Mouse (Mus musculus): ENCODE results near the gene Wdr60. TPM values are rescaled to one million over a fixed set of nuclear protein-coding genes. Genes with fewer than 3 reads are reported as not detected.
"Not testable (repeated sequence)": the region's sequence is repeated elsewhere in the genome, so short reads cannot be mapped to it uniquely, and the experiment has no call there.

The Wdr60 gene
- polyA plus RNA-seq, 1 experiment from 2014 or later, result 17.3 TPM

- H3K4me2 ChIP-seq (replicated peaks; ENCODE audit: low read depth, low read length); H3K27ac ChIP-seq (ENCODE audit: low read depth, low read length); DNase-seq (ENCODE audit: low spot score); H3K36me3 ChIP-seq (ENCODE audit: control insufficient read depth, insufficient read depth, low read length); ATAC-seq (ENCODE audit: low FRiP score); H3K27me3 ChIP-seq (ENCODE audit: control insufficient read depth, insufficient read depth, low read length); H3K9me3 ChIP-seq (ENCODE audit: control insufficient read depth, low read length); H3K9ac ChIP-seq (ENCODE audit: low read depth, low read length); H3K4me1 ChIP-seq (replicated peaks; ENCODE audit: control insufficient read depth, insufficient read depth, low read length); H3K4me3 ChIP-seq (ENCODE audit: low read depth, low read length): not testable (repeated sequence)
- 86% methylated on average over 2 of the region's 2 CpGs for WGBS
Measured at GRCm38 (mm10) chr12:116275086-116275485, 12.3 kb upstream of the Wdr60 start, which contains the start of gene Gm11027. Gm11027 (plus strand) TSS chr12:116275386.

DNA sequence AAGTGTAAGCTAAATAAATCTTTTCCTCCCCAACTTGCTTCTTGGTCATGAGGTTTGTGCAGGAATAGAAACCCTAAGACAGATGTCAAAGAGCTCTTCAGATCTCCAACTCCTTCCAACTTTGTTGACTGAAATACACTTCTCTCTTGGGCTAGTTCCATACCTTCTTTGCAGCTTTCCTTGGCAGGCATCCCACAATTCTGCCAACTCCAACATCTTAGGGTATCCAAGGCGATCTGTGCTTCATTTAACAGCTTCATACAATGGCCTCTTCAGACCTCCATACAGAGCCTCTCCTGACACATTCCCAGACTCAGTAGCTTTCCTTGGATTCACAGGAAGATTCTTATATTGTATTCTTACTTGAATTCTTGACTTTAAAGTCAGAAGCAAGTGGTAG is 10.9 kb upstream of the Wdr60 start:
- Histone ChIP-seq H3K27me3 (ENCODE audit: control insufficient read depth, insufficient read depth, low read length) (no peaks in the 10 kb centered on the region), H3K4me1 (replicated peaks; ENCODE audit: control insufficient read depth, insufficient read depth, low read length) (no peaks in the 10 kb centered on the region), H3K27ac (ENCODE audit: low read depth, low read length) (no peak overlapping the region), H3K4me2 (replicated peaks; ENCODE audit: low read depth, low read length) (no peak overlapping the region), H3K4me3 (ENCODE audit: low read depth, low read length) (no peak overlapping the region), H3K9ac (ENCODE audit: low read depth, low read length) (no peak overlapping the region), H3K36me3 (ENCODE audit: control insufficient read depth, insufficient read depth, low read length) (no peaks in the 10 kb centered on the region), H3K9me3 (ENCODE audit: control insufficient read depth, low read length) (no peaks in the 10 kb centered on the region)
- 94% methylated on average over 1 of the region's 1 CpGs for WGBS
- no peak for ATAC-seq (ENCODE audit: low FRiP score)
- DNase-seq (ENCODE audit: low spot score), result no peak

- Histone ChIP-seq H3K9ac (ENCODE audit: low read depth, low read length) (no peak overlapping the region), H3K36me3 (ENCODE audit: control insufficient read depth, insufficient read depth, low read length) (no peaks in the 10 kb centered on the region), H3K4me1 (replicated peaks; ENCODE audit: control insufficient read depth, insufficient read depth, low read length) (no peaks in the 10 kb centered on the region), H3K9me3 (ENCODE audit: control insufficient read depth, low read length) (no peaks in the 10 kb centered on the region), H3K27me3 (ENCODE audit: control insufficient read depth, insufficient read depth, low read length) (no peaks in the 10 kb centered on the region), H3K27ac (ENCODE audit: low read depth, low read length) (no peak overlapping the region), H3K4me2 (replicated peaks; ENCODE audit: low read depth, low read length) (no peak overlapping the region), H3K4me3 (ENCODE audit: low read depth, low read length) (no peak overlapping the region)
- no peak for ATAC-seq (ENCODE audit: low FRiP score)
- 95% methylated on average over 2 of the region's 2 CpGs for WGBS
- no peak for DNase-seq (ENCODE audit: low spot score)
Measured at GRCm38 (mm10) chr12:116271071-116271470, 8.2 kb upstream of the Wdr60 start.

DNA sequence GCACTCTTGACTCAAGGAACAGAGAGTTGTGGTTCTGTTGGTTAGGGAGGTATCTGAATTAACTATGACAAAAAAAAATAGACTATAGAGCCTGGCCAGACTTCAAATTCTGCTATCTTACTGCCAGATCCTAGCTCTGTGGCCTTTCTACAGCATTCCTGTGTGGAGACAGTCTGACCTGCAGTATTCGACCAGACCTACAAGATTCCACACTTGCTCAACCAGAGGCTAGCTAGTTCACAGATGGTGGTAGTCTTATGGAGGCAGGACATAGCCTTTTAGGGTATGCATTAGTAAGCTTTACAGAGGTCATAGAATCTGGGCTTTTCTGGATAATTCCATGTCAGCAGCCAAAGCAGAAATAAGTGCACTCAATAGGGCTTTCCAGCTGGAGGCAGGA is 7.7 kb upstream of the Wdr60 start:
- ATAC-seq (ENCODE audit: low FRiP score) (no peak), DNase-seq (ENCODE audit: low spot score) (no peak)
- no peak overlapping the region for H3K4me3 ChIP-seq (ENCODE audit: low read depth, low read length)
- no peak overlapping the region for H3K27ac ChIP-seq (ENCODE audit: low read depth, low read length)
- no peak overlapping the region for H3K4me2 ChIP-seq (replicated peaks; ENCODE audit: low read depth, low read length)
- no peaks in the 10 kb centered on the region for H3K9me3 ChIP-seq (ENCODE audit: control insufficient read depth, low read length)
- 95% methylated on average over 1 of the region's 1 CpGs for WGBS
- no peak overlapping the region for H3K9ac ChIP-seq (ENCODE audit: low read depth, low read length)
- H3K4me1 ChIP-seq (replicated peaks; ENCODE audit: control insufficient read depth, insufficient read depth, low read length), result no peaks in the 10 kb centered on the region
- no peaks in the 10 kb centered on the region for H3K27me3 ChIP-seq (ENCODE audit: control insufficient read depth, insufficient read depth, low read length)
- H3K36me3 ChIP-seq (ENCODE audit: control insufficient read depth, insufficient read depth, low read length), result no peaks in the 10 kb centered on the region

GRCm38 (mm10) chr12:116269450-116269849 is 6.6 kb upstream of the Wdr60 start:
- no peaks in the 10 kb centered on the region for H3K36me3 ChIP-seq (ENCODE audit: control insufficient read depth, insufficient read depth, low read length)
- H3K9ac ChIP-seq (ENCODE audit: low read depth, low read length), result no peak overlapping the region
- H3K27me3 ChIP-seq (ENCODE audit: control insufficient read depth, insufficient read depth, low read length), result no peaks in the 10 kb centered on the region
- ATAC-seq (ENCODE audit: low FRiP score) (no peak), DNase-seq (ENCODE audit: low spot score) (no peak)
- H3K27ac ChIP-seq (ENCODE audit: low read depth, low read length), result no peak overlapping the region
- no peak overlapping the region for H3K4me3 ChIP-seq (ENCODE audit: low read depth, low read length)
- H3K4me2 ChIP-seq (replicated peaks; ENCODE audit: low read depth, low read length), result no peak overlapping the region
- no peaks in the 10 kb centered on the region for H3K4me1 ChIP-seq (replicated peaks; ENCODE audit: control insufficient read depth, insufficient read depth, low read length)
- WGBS, result 85% methylated on average over 5 of the region's 5 CpGs
- H3K9me3 ChIP-seq (ENCODE audit: control insufficient read depth, low read length), result no peaks in the 10 kb centered on the region

DNA sequence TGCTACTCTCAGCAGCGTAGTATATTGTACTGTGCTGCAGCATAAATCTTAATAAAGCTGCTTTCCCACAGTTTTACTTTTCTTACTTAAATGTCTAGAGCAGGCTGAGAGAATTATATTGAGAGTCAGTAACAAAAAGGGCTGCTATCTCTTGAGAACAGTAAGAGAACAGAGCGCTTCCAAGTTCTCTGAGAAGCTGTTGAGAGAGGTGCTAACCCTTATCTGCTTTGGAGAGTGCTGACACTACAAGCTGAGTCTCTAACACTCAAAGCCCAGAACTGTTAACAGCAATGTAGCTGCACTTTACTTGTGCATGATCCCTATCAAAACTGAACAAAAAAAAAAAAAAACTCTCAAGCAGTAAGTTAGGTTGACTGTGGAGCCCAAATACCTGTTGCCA is 2.5 kb upstream of the Wdr60 start:
- Histone ChIP-seq H3K4me2 (replicated peaks; ENCODE audit: low read depth, low read length) (no peak overlapping the region), H3K4me3 (ENCODE audit: low read depth, low read length) (no peak overlapping the region), H3K27me3 (ENCODE audit: control insufficient read depth, insufficient read depth, low read length) (no peaks in the 10 kb centered on the region), H3K4me1 (replicated peaks; ENCODE audit: control insufficient read depth, insufficient read depth, low read length) (no peaks in the 10 kb centered on the region), H3K36me3 (ENCODE audit: control insufficient read depth, insufficient read depth, low read length) (no peaks in the 10 kb centered on the region), H3K9me3 (ENCODE audit: control insufficient read depth, low read length) (no peaks in the 10 kb centered on the region), H3K27ac (ENCODE audit: low read depth, low read length) (no peak overlapping the region), H3K9ac (ENCODE audit: low read depth, low read length) (no peak overlapping the region)
- DNase-seq (ENCODE audit: low spot score) (no peak), ATAC-seq (ENCODE audit: low FRiP score) (no peak)
- 86% methylated on average over 2 of the region's 2 CpGs for WGBS

- H3K4me2 ChIP-seq (replicated peaks; ENCODE audit: low read depth, low read length), result no peak overlapping the region
- H3K9ac ChIP-seq (ENCODE audit: low read depth, low read length), result no peak overlapping the region
- no peak overlapping the region for H3K27ac ChIP-seq (ENCODE audit: low read depth, low read length)
- H3K4me3 ChIP-seq (ENCODE audit: low read depth, low read length), result no peak overlapping the region
- no peaks in the 10 kb centered on the region for H3K27me3 ChIP-seq (ENCODE audit: control insufficient read depth, insufficient read depth, low read length)
- H3K4me1 ChIP-seq (replicated peaks; ENCODE audit: control insufficient read depth, insufficient read depth, low read length), result no peaks in the 10 kb centered on the region
- DNase-seq (ENCODE audit: low spot score), result no peak
- ATAC-seq (ENCODE audit: low FRiP score), result no peak
- 90% methylated on average over 2 of the region's 2 CpGs for WGBS
- H3K36me3 ChIP-seq (ENCODE audit: control insufficient read depth, insufficient read depth, low read length), result no peaks in the 10 kb centered on the region
- H3K9me3 ChIP-seq (ENCODE audit: control insufficient read depth, low read length), result no peaks in the 10 kb centered on the region
Measured at GRCm38 (mm10) chr12:116264756-116265155, 1.9 kb upstream of the Wdr60 start.

DNA sequence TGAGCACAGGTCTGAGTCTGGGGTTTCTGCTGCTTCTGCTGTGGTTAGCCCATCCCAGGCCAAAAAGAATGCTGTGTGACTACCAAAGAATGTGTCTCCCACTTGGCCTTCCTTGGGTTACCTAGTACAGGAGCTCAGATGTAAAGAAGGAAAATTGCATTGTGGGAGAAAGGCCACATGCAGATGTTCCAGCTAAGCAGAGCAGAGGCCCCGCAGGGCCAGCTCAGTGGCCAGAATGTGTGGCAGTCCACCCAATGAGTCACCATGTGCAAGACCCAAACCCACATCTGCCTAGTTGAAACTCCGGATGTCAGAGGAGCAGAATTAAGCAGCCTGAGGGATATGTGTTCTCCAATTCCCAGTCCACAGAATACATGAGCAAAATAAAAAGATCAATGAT is 4.5 kb downstream of the Wdr60 start:
- H3K36me3 ChIP-seq (ENCODE audit: control insufficient read depth, insufficient read depth, low read length), result no peaks in the 10 kb centered on the region
- no peaks in the 10 kb centered on the region for H3K27me3 ChIP-seq (ENCODE audit: control insufficient read depth, insufficient read depth, low read length)
- H3K4me1 ChIP-seq (replicated peaks; ENCODE audit: control insufficient read depth, insufficient read depth, low read length), result no peaks in the 10 kb centered on the region
- WGBS, result 84% methylated on average over 2 of the region's 2 CpGs
- ATAC-seq (ENCODE audit: low FRiP score) (no peak), DNase-seq (ENCODE audit: low spot score) (no peak)
- no peak overlapping the region for H3K27ac ChIP-seq (ENCODE audit: low read depth, low read length)
- no peak overlapping the region for H3K4me3 ChIP-seq (ENCODE audit: low read depth, low read length)
- H3K9me3 ChIP-seq (ENCODE audit: control insufficient read depth, low read length), result no peaks in the 10 kb centered on the region
- no peak overlapping the region for H3K4me2 ChIP-seq (replicated peaks; ENCODE audit: low read depth, low read length)
- H3K9ac ChIP-seq (ENCODE audit: low read depth, low read length), result no peak overlapping the region

GRCm38 (mm10) chr12:116255636-116256035 is 7.2 kb downstream of the Wdr60 start:
- 91% methylated on average over 11 of the region's 11 CpGs for WGBS
- ATAC-seq (ENCODE audit: low FRiP score) (no peak), DNase-seq (ENCODE audit: low spot score) (no peak)

More at GRCm38 (mm10) chr12:116255636-116256035, 7.2 kb downstream of the Wdr60 start:
- Histone ChIP-seq H3K27ac (ENCODE audit: low read depth, low read length) (no peak overlapping the region), H3K9me3 (ENCODE audit: control insufficient read depth, low read length) (no peaks in the 10 kb centered on the region), H3K36me3 (ENCODE audit: control insufficient read depth, insufficient read depth, low read length) (no peaks in the 10 kb centered on the region), H3K9ac (ENCODE audit: low read depth, low read length) (no peak overlapping the region), H3K4me1 (replicated peaks; ENCODE audit: control insufficient read depth, insufficient read depth, low read length) (no peaks in the 10 kb centered on the region), H3K4me3 (ENCODE audit: low read depth, low read length) (no peak overlapping the region), H3K4me2 (replicated peaks; ENCODE audit: low read depth, low read length) (no peak overlapping the region), H3K27me3 (ENCODE audit: control insufficient read depth, insufficient read depth, low read length) (no peaks in the 10 kb centered on the region)
